24 mouse cellular contexts compared by ENCODE assay signal in the genomic region with DNA sequence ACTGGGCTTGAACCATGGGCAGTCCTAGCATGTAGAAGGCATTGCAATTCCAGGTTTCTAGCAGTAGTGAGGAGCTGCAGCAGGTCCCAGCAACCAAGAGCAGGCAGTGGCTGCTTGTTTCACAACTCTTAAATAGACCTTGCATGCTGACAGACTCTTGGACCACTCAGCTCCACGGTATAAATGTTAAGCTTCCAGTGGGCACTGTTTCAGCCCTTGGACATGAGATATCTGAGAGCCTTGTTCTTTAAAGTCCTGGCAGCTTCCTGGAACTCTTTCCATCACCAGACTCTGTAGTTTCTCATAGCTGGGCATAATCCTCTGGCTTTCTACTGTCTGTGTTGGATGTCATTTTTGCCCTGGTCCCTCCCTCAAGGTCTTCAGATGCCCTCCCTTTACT.
"Had no signal": no experiment of that assay in that cellular context is flagged by ENCODE, and none has a peak within 500 bp of the region (broad histone marks: within the 10 kb centered on the region; RNA-seq: fewer than 3 reads in every experiment).

No protein-coding gene starts in this region.

- ATAC-seq: forebrain, embryonic 16.5 days; hindbrain, postnatal 0 days; intestine, embryonic 16.5 days; liver, embryonic 12.5 days had no signal

- H3K36me3 ChIP-seq: heart, embryonic 13.5 days; heart, embryonic 15.5 days; hindbrain, embryonic 13.5 days; hindbrain, embryonic 15.5 days; kidney, embryonic 15.5 days; limb, embryonic 13.5 days; limb, embryonic 15.5 days; liver, embryonic 12.5 days had no signal

- H3K27me3 ChIP-seq: heart, embryonic 13.5 days; heart, embryonic 15.5 days; hindbrain, embryonic 13.5 days; hindbrain, embryonic 15.5 days; kidney, embryonic 15.5 days; limb, embryonic 13.5 days; limb, embryonic 15.5 days; liver, embryonic 12.5 days had no signal

- H3K9ac ChIP-seq: heart, embryonic 13.5 days; heart, embryonic 15.5 days; hindbrain, embryonic 13.5 days; hindbrain, embryonic 15.5 days; kidney, embryonic 15.5 days; limb, embryonic 13.5 days; limb, embryonic 15.5 days; liver, embryonic 12.5 days; liver, embryonic 14.5 days had no signal

- H3K9me3 ChIP-seq: heart, embryonic 15.5 days; hindbrain, embryonic 13.5 days; hindbrain, embryonic 15.5 days; kidney, embryonic 15.5 days; limb, embryonic 13.5 days; limb, embryonic 15.5 days; liver, embryonic 12.5 days had no signal

- H3K27ac ChIP-seq: gastrocnemius, adult 2 months; heart, embryonic 13.5 days; heart, embryonic 15.5 days; hindbrain, embryonic 13.5 days; hindbrain, embryonic 15.5 days; hindbrain, postnatal 0 days; kidney, embryonic 15.5 days; kidney, postnatal 0 days; limb, embryonic 13.5 days; limb, embryonic 15.5 days; liver, embryonic 12.5 days; liver, embryonic 14.5 days had no signal

- H3K4me2 ChIP-seq: heart, embryonic 13.5 days; heart, embryonic 15.5 days; hindbrain, embryonic 13.5 days; hindbrain, embryonic 15.5 days; kidney, embryonic 15.5 days; limb, embryonic 13.5 days; limb, embryonic 15.5 days; liver, embryonic 12.5 days had no signal

- H3K4me1 ChIP-seq: hindbrain, embryonic 13.5 days; hindbrain, embryonic 15.5 days; kidney, embryonic 15.5 days; limb, embryonic 13.5 days; limb, embryonic 15.5 days; liver, embryonic 12.5 days had no signal

- DNase-seq: gastrocnemius, adult 2 months; gastrocnemius, postnatal 10 days; gastrocnemius, postnatal 25 days; kidney, adult 11 months; kidney, adult 2 months; kidney, adult 9 months; kidney, postnatal 14 days; kidney, postnatal 36 days; layer of hippocampus, adult 9-11 months; layer of hippocampus, postnatal 36 days; left cerebral cortex, postnatal 4 days had no signal

- H3K4me3 ChIP-seq: gastrocnemius, adult 2 months; heart, embryonic 13.5 days; heart, embryonic 15.5 days; hindbrain, embryonic 13.5 days; hindbrain, embryonic 15.5 days; kidney, embryonic 15.5 days; limb, embryonic 13.5 days; limb, embryonic 15.5 days; liver, embryonic 12.5 days had no signal
